Mouse (Mus musculus): ENCODE data around the gene Cabp2. TPM values are rescaled to one million over a fixed set of nuclear protein-coding genes. Genes with fewer than 3 reads are reported as not detected.

Gene Cabp2
- total RNA-seq, 1 experiment from 2014 or later, result not detected

- no peak for ATAC-seq (replicated peaks; ENCODE audit: insufficient number of reproducible peaks, low FRiP score, low TSS enrichment, poor library complexity, severe bottlenecking)
These were observed 10.0 kb upstream of the Cabp2 start for GRCm38 (mm10) chr19:4071406-4071805.

- no peak for ATAC-seq (replicated peaks; ENCODE audit: insufficient number of reproducible peaks, low FRiP score, low TSS enrichment, poor library complexity, severe bottlenecking)
These were observed 8.5 kb upstream of the Cabp2 start for GRCm38 (mm10) chr19:4072706-4073424.

- ATAC-seq (replicated peaks; ENCODE audit: insufficient number of reproducible peaks, low FRiP score, low TSS enrichment, poor library complexity, severe bottlenecking), result no peak
These were observed 5.8 kb upstream of the Cabp2 start for GRCm38 (mm10) chr19:4075531-4075930.

- ATAC-seq (replicated peaks; ENCODE audit: insufficient number of reproducible peaks, low FRiP score, low TSS enrichment, poor library complexity, severe bottlenecking), result no peak
These were observed 1.8 kb upstream of the Cabp2 start for GRCm38 (mm10) chr19:4079594-4079993.

- no peak for ATAC-seq (replicated peaks; ENCODE audit: insufficient number of reproducible peaks, low FRiP score, low TSS enrichment, poor library complexity, severe bottlenecking)
These were observed 818 bp upstream of the Cabp2 start for GRCm38 (mm10) chr19:4080511-4081009.

GRCm38 (mm10) chr19:4082219-4082965 lies 1.0 kb downstream of the Cabp2 start:
- no peak for ATAC-seq (replicated peaks; ENCODE audit: insufficient number of reproducible peaks, low FRiP score, low TSS enrichment, poor library complexity, severe bottlenecking)

GRCm38 (mm10) chr19:4083316-4083715 lies 1.9 kb downstream of the Cabp2 start:
- ATAC-seq (replicated peaks; ENCODE audit: insufficient number of reproducible peaks, low FRiP score, low TSS enrichment, poor library complexity, severe bottlenecking), result no peak

- no peak for ATAC-seq (replicated peaks; ENCODE audit: insufficient number of reproducible peaks, low FRiP score, low TSS enrichment, poor library complexity, severe bottlenecking)
These were observed 2.4 kb downstream of the Cabp2 start for GRCm38 (mm10) chr19:4083826-4084225.

- no peak for ATAC-seq (replicated peaks; ENCODE audit: insufficient number of reproducible peaks, low FRiP score, low TSS enrichment, poor library complexity, severe bottlenecking)
These were observed 3.6 kb downstream of the Cabp2 start for GRCm38 (mm10) chr19:4084984-4085383.

GRCm38 (mm10) chr19:4086156-4086555 lies 4.8 kb downstream of the Cabp2 start:
- ATAC-seq (replicated peaks; ENCODE audit: insufficient number of reproducible peaks, low FRiP score, low TSS enrichment, poor library complexity, severe bottlenecking), result no peak

- ATAC-seq (replicated peaks; ENCODE audit: insufficient number of reproducible peaks, low FRiP score, low TSS enrichment, poor library complexity, severe bottlenecking), result no peak
These were observed 5.7 kb downstream of the Cabp2 start for GRCm38 (mm10) chr19:4087090-4087489.

GRCm38 (mm10) chr19:4088146-4088545 lies 6.8 kb downstream of the Cabp2 start:
- no peak for ATAC-seq (replicated peaks; ENCODE audit: insufficient number of reproducible peaks, low FRiP score, low TSS enrichment, poor library complexity, severe bottlenecking)

- no peak for ATAC-seq (replicated peaks; ENCODE audit: insufficient number of reproducible peaks, low FRiP score, low TSS enrichment, poor library complexity, severe bottlenecking)
These were observed 7.8 kb downstream of the Cabp2 start for GRCm38 (mm10) chr19:4089128-4089527.

- no peak; the same call in 1 of the 2 replicates for ATAC-seq (replicated peaks; ENCODE audit: insufficient number of reproducible peaks, low FRiP score, low TSS enrichment, poor library complexity, severe bottlenecking)
These were observed 9.1 kb downstream of the Cabp2 start for GRCm38 (mm10) chr19:4090446-4090845.

- ATAC-seq (replicated peaks; ENCODE audit: insufficient number of reproducible peaks, low FRiP score, low TSS enrichment, poor library complexity, severe bottlenecking), result no peak
These were observed 10.0 kb downstream of the Cabp2 start for GRCm38 (mm10) chr19:4091383-4091782.

GRCm38 (mm10) chr19:4092750-4093149 lies 11.4 kb downstream of the Cabp2 start:
- no peak for ATAC-seq (replicated peaks; ENCODE audit: insufficient number of reproducible peaks, low FRiP score, low TSS enrichment, poor library complexity, severe bottlenecking)

- no peak for ATAC-seq (replicated peaks; ENCODE audit: insufficient number of reproducible peaks, low FRiP score, low TSS enrichment, poor library complexity, severe bottlenecking)
These were observed 12.4 kb downstream of the Cabp2 start for GRCm38 (mm10) chr19:4093772-4094171.

- ATAC-seq (replicated peaks; ENCODE audit: insufficient number of reproducible peaks, low FRiP score, low TSS enrichment, poor library complexity, severe bottlenecking), result no peak
These were observed 13.0 kb downstream of the Cabp2 start for GRCm38 (mm10) chr19:4094348-4094747.

- no peak for ATAC-seq (replicated peaks; ENCODE audit: insufficient number of reproducible peaks, low FRiP score, low TSS enrichment, poor library complexity, severe bottlenecking)
These were observed 13.5 kb downstream of the Cabp2 start for GRCm38 (mm10) chr19:4094774-4095303.

- no peak for ATAC-seq (replicated peaks; ENCODE audit: insufficient number of reproducible peaks, low FRiP score, low TSS enrichment, poor library complexity, severe bottlenecking)
These were observed 14.4 kb downstream of the Cabp2 start for GRCm38 (mm10) chr19:4095802-4096201.
